Mouse (Mus musculus) midbrain, embryonic 10.5 days (tissue): ENCODE results near the gene Tmem59l. TPM values are rescaled to one million over a fixed set of nuclear protein-coding genes. Genes with fewer than 3 reads are reported as not detected.

Experiments used
- DNase-seq: peaks from one replicate; pipeline ENCODE4 v3.0.0-alpha.2; 2017; ENCODE audit warnings: low spot score
- H3K27ac ChIP-seq: fragments of 300-500 bp; sonication (generic); replicated peaks from 2 replicates; pipeline ENCODE4 v1.5.1; 2016; ENCODE audit warnings: mild to moderate bottlenecking
- H3K27me3 ChIP-seq: fragments of 300-500 bp; sonication (generic); 2 replicates; pipeline ENCODE4 v1.6.1; 2016; ENCODE audit warnings: low read depth, mild to moderate bottlenecking; ENCODE audit not compliant: poor library complexity, severe bottlenecking
- H3K36me3 ChIP-seq: fragments of 300-500 bp; sonication (generic); 2 replicates; pipeline ENCODE4 v1.6.1; 2016; ENCODE audit warnings: mild to moderate bottlenecking, moderate library complexity
- H3K4me1 ChIP-seq: fragments of 300-500 bp; sonication (generic); 2 replicates; pipeline ENCODE4 v1.6.1; 2016
- H3K4me3 ChIP-seq: fragments of 300-500 bp; sonication (generic); 2 replicates; pipeline ENCODE4 v1.5.1; 2016; ENCODE audit warnings: mild to moderate bottlenecking, moderate library complexity
- H3K9me3 ChIP-seq: fragments of 300-500 bp; sonication (generic); replicated peaks from 2 replicates; pipeline ENCODE4 v1.6.1; 2016; ENCODE audit warnings: mild to moderate bottlenecking
- WGBS: fragments of 180-500 bp; shearing (Covaris S2); methylation state at CpG from one replicate; pipeline ENCODE4 v1.1.7; 2016; 5-methylcytosine and 5-hydroxymethylcytosine counted together
- polyA plus RNA-seq: library from polyadenylated mRNA; unstranded; fragments of >200 nt; fragmentation: Nextera tagmentation; extraction: Ambion mirVana; gene quantifications from 2 replicates; pipeline ENCODE4 v1.2.1, GENCODE M21; 2016

Gene Tmem59l
- polyA plus RNA-seq, 1 experiment from 2014 or later = 7.9 TPM

DNA sequence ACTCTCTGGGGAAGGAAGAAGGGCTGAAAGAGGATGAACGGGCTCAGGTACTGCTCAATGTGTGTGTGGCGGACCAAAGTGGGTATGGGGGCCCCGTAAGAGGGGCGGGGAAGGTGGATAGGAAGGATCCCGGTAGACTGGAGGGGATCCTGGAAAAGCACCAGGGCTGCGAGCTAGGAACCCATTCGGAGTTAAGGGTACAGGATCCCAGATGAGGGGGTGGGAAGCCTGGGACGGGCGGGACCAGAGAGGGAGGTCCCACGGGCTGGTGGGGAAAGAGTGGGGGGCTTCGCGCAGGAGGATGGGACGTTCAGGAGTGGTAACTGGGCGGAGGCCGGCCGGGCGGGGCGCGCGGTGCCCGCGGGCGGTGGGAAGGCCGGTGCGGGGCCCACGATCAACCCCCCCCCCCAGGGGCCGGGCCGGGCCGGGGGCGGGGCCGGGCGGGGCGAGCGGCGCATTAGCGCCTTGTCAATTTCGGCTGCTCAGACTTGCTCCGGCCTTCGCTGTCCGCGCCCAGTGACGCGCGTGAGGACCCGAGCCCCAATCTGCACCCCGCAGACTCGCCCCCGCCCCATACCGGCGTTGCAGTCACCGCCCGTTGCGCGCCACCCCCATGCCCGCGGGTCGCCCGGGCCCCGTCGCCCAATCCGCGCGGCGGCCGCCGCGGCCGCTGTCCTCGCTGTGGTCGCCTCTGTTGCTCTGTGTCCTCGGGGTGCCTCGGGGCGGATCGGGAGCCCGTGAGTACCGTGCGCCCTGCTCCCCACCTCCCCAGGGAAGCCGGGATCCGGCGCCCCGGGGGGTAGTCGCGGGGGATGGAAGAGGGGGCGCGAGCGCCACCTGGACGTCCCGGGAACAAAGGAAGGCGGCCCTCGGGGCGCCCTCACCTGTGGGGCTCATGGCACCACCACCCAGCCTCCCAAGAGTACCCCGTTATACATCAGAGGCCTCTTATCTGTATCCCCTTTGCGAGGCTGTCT lies 5.8 kb upstream of the Tmem59l start, which contains the start of gene Crlf1:
Gene Crlf1 (plus strand): TSS at position 495 of the 977 bp plus-strand sequence.
- Histone ChIP-seq H3K4me1 (peaks cover 79% of the 10 kb centered on the region), H3K36me3 (no peaks in the 10 kb centered on the region), H3K4me3 (peak within 1 kb of the TSS; percentile 50), H3K27ac (peak within 1 kb of the TSS; percentile 38; the same call in 1 of the 2 replicates), H3K9me3 (no peaks in the 10 kb centered on the region), H3K27me3 (peaks cover 100% of the 10 kb centered on the region)
- DNase-seq = peak; percentile 33
- WGBS = 1% methylated on average over 71 of the region's 93 CpGs

DNA sequence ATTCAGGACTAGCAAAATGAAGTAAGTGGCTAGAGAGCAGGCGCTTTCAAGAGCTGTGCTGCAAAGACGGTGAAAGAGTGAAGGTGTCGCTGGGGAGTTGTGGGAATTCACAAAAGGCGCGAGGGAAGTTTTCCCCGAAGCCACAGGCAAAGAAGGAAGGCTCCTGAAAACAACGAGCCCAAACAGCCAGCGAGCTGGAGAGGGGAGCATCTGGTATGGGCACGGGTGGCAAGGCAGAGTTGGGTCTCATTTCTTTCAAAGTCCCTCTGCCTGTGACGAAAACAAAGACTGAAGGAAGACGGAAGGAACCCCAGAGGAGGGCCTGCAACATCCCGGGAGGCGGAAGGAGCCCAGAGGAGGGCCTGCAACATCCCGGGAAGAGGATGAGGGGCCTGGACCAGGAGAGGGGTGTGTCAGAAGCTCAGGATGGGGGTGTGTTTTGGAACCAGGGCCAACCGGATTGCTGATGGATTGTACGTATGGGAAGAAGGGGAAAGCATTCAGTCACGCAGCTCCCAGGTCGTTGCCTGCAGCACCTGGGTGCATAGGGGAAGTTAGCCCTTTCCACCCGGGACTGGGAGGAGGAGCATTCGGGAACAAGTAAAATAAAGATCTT lies 3.8 kb upstream of the Tmem59l start:
- peak overlapping the region; percentile 9 for H3K4me3 ChIP-seq
- H3K4me1 ChIP-seq = peaks cover 98% of the 10 kb centered on the region
- 1% methylated on average over 20 of the region's 20 CpGs for WGBS
- no peaks in the 10 kb centered on the region for H3K36me3 ChIP-seq
- peaks cover 100% of the 10 kb centered on the region for H3K27me3 ChIP-seq
- H3K9me3 ChIP-seq = no peaks in the 10 kb centered on the region
- no peak overlapping the region for H3K27ac ChIP-seq
- DNase-seq = peak; percentile 43

DNA sequence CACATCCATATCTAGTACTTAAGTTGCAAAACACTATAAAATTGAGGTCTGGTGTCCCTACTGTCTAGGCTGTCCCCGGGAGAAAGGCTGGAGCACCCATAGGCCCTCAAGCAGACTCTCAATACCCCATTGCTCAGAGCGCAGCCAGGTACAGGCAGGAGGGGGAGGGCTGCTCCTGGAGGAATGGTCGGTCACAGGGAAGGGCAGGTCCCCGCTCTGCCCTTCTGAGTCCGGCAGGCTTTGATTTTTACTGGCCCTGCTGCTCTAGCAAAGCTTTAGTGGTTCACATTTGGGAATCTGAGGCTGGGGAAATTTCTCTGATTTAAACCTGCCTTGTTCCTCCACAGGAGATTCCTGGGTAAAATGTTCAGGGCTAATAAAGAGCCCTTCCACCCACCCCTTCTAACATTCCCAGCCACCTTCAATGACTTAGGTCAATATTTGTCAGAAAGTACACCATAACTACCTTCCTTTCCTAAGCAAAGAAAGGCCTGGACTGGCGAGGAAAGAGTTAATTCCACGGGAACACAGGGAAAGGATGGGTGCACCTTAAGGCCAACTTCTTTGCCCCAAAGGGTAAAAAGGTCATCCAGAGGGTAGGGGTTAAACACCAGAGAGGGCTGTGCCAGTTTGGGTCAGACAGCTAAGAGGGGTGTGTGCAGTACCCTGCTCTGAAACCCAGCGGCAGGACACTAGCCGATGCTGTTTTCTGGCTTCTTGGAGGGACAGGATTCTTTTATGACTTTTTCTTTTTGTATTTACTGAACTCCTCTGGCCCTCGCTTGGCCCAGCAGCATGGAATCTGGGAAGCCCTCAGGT lies 3.1 kb upstream of the Tmem59l start:
- peaks cover 93% of the 10 kb centered on the region for H3K4me1 ChIP-seq
- H3K27me3 ChIP-seq = peaks cover 100% of the 10 kb centered on the region
- WGBS = 7% methylated on average over 10 of the region's 10 CpGs
- no peaks in the 10 kb centered on the region for H3K9me3 ChIP-seq
- H3K36me3 ChIP-seq = no peaks in the 10 kb centered on the region
- H3K4me3 ChIP-seq = peak overlapping the region; percentile 55
- peak; percentile 38 for DNase-seq
- H3K27ac ChIP-seq = no peak overlapping the region

DNA sequence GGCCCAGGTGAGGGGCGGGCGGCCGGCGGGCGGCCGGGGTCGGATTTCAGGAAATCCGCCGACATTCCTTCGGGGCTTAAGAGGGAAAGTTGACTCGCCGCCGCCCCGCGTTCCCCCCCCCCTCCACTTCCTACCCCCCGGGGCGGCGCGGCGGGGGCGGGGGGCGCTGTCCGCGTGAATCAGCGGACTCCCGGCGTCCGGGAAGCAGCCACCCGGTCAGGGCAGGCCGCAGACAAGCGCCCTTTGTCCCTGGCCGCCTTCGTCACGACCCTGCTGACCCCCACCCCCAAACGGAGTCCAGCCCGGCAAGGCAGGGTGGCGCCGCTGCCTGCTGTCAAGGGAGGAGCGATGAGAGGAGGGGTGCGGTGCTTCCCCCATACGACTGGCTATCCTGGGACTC lies 2.4 kb upstream of the Tmem59l start:
- H3K27ac ChIP-seq = no peak overlapping the region; the same call in 1 of the 2 replicates
- H3K4me3 ChIP-seq = peak overlapping the region; percentile 55
- under 1% methylated on average over 41 of the region's 41 CpGs for whole genome bisulfite sequencing
- H3K9me3 ChIP-seq = no peaks in the 10 kb centered on the region
- peaks cover 100% of the 10 kb centered on the region for H3K27me3 ChIP-seq
- no peaks in the 10 kb centered on the region for H3K36me3 ChIP-seq
- H3K4me1 ChIP-seq = peaks cover 86% of the 10 kb centered on the region
- DNase-seq = peak; percentile 42

DNA sequence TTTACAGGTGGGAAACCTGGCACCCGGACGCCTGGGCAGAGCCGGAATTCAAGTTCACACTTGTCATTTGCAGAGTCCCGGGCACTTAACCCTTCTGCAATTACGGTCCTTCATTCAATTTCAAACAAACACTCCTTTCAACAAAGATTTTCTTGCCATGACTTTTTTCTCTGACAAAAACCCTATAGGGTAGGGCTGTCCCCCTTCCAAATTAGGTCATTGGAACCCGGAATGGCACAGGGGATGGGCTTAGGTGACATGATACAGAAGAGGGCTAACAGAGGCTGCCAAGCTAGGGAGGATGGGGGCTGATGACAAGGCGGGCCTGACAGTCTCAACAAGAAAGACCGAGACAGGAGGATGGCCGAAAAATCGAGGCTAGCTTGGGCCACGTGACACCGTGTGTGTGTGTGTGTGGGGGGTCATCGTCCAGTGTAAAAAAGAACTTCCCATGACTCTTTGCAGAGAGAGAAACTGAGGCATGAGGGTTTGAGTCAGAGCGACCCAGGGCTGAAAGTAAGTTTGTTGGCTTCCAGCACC lies 1.8 kb upstream of the Tmem59l start:
- 2% methylated on average over 14 of the region's 14 CpGs for WGBS
- H3K36me3 ChIP-seq = no peaks in the 10 kb centered on the region
- no peak overlapping the region; the same call in 1 of the 2 replicates for H3K27ac ChIP-seq
- H3K27me3 ChIP-seq = peaks cover 100% of the 10 kb centered on the region
- peak; percentile 29 for DNase-seq
- peaks cover 80% of the 10 kb centered on the region for H3K4me1 ChIP-seq
- no peaks in the 10 kb centered on the region for H3K9me3 ChIP-seq
- H3K4me3 ChIP-seq = peak overlapping the region; percentile 55

DNA sequence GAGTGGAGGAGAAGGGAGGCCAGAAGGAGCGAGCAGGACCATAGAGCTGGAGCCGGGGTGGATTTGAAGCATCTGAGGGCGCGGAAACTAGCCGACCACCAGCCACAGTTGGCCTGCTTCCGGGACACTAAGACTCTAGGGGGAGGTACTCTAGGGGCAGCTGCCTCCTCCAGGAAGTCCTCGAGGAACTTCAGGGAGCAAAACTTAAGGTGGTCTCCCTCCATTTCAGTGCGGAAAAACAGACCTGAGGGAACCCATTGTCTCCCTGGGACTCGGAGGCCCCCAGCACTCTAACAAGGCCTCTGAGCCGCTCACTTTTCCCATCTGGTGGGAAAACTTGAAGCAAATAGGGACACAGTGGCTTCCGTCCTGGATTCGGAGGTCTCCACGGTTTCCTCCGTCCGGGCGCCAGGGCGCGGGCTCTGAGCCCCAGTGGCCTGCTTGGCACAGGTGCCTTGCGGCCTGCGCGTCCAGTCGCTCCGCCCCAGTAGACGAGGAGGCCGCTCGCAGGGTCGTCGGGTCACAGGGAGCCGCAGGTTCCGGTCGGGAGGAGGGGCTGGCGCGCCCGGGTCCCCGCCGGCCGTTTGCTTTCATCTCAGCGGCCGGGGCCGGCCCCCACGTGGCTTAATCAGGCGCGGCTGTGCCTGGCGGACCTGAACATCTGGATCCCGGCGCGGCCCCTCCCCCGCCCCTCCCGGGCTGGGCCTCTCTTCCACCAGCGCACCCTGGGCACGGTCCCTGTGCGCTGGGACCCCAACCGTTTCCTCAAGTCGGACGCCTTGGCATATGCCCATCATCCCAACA lies 1.0 kb upstream of the Tmem59l start:
- H3K9me3 ChIP-seq = no peaks in the 10 kb centered on the region
- peak; percentile 71 for DNase-seq
- 2% methylated on average over 55 of the region's 55 CpGs for WGBS
- peak overlapping the region; percentile 55 for H3K4me3 ChIP-seq
- H3K4me1 ChIP-seq = peaks cover 72% of the 10 kb centered on the region
- H3K27ac ChIP-seq = peak overlapping the region; percentile 39
- no peaks in the 10 kb centered on the region for H3K36me3 ChIP-seq
- peaks cover 100% of the 10 kb centered on the region for H3K27me3 ChIP-seq

DNA sequence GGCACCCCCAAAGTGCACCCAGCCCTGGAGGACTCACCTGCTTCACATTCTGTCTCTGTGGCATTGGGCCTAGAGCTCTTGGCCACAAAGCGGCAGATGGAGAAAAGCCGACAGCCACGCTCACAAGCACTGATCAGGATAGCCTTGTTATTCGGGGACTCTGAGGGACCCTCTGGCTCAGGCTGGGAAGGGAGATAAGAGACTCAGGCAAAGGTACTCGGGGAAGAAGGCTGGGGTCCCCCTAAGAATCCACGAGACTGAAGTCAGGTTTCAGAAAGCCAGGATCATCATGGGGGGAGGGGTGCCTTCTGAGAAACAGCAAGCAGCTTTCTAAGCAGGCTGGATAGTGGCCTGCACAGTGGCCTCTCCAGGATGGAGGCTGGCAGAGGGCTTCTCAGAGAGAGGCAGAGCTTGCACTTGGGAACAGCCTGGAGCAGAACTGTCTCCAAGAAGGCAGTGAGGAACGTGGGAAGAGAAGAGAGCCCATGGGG lies 922 bp downstream of the Tmem59l start:
- Histone ChIP-seq H3K4me3 (peak overlapping the region; percentile 55; the same call in 1 of the 2 replicates), H3K27me3 (peaks cover 97% of the 10 kb centered on the region), H3K36me3 (no peaks in the 10 kb centered on the region), H3K4me1 (peaks cover 54% of the 10 kb centered on the region), H3K27ac (no peak overlapping the region), H3K9me3 (no peaks in the 10 kb centered on the region)
- 51% methylated on average over 7 of the region's 7 CpGs for WGBS
- no peak for DNase-seq

DNA sequence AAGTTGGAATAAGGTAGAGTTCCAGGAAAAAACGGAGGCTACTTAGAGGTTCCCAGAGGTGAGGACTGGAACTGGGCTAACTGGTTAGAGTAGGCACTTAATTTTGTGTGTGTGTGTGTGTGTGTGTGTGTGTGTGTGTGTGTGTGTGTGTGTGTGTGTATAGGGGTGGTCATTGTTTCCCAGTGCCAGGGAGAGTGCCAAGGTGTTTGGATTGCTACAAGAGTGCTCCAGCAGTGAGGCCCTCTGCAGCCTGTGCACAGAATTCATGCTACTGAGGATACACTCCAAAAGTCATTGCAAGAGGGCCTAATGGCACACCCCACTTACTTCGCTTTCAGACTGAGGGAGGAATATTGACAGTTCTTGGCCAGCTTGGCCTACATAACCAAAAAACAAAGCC lies 4.2 kb downstream of the Tmem59l start:
- 55% methylated on average over 2 of the region's 2 CpGs for WGBS
- Histone ChIP-seq H3K4me1 (peaks cover 21% of the 10 kb centered on the region), H3K27me3 (peaks cover 80% of the 10 kb centered on the region), H3K9me3 (no peaks in the 10 kb centered on the region), H3K27ac (no peak overlapping the region), H3K36me3 (no peaks in the 10 kb centered on the region), H3K4me3 (no peak overlapping the region)
- DNase-seq = no peak

DNA sequence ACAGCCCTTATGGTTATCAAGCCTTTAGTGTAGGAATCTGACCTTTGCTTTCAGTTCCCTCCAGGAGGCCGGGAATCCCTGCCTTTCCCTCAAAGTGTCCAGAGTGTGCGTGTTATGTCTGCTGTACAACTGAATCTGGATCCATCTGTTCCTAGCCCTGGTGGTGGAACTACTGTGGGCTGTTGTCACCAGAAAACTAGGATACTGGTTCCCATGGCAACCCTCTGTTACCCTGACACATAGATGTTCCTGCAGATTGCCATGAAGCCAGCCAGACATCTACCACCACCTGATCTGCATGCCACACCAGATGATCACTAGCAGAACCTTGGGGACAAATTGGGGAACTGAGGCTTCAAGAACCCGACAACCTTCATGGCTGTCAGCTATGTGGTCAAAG lies 5.2 kb downstream of the Tmem59l start:
- 70% methylated on average over 3 of the region's 3 CpGs for WGBS
- Histone ChIP-seq H3K9me3 (no peaks in the 10 kb centered on the region), H3K4me1 (peaks cover 20% of the 10 kb centered on the region), H3K36me3 (no peaks in the 10 kb centered on the region), H3K4me3 (no peak overlapping the region), H3K27ac (no peak overlapping the region), H3K27me3 (peaks cover 80% of the 10 kb centered on the region)
- no peak for DNase-seq

DNA sequence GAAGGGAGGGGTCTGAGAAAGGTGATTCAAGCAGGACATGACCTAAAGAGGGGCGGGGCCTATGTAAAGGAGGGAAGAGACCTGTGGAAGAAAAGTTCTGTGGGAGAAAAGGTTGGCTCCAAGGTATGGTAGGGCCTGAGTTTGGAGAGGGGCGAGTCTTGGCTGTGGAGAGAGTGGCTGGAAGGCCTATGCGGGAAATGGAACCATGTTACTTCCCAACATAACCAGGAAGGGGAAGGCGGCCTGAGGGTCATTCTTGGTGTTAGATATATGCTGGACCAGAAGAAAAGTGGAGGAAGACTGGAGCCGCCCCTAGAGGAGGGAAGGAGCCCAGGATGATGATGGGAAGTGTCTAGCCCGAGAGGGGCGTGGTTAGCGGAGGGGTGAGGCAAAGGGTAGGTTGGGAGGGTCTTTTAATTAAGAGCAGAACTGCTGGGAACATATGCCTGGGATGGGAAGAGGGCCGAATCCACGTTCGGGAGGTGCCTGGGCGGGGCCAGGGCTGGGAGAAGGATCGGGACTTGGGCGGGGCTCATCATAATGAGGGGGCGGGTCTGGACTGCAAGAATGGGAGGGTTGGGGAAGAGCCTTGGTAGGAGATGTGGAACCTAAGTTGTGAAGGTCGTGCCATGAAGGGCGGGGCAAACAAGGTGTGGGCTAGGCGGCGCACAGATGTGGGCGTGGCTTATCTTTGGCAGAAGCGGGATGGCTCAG lies 9.7 kb downstream of the Tmem59l start:
- peaks cover 27% of the 10 kb centered on the region for H3K4me1 ChIP-seq
- WGBS = 1% methylated on average over 21 of the region's 21 CpGs
- peak overlapping the region; percentile 90; the same call in 1 of the 2 replicates for H3K27ac ChIP-seq
- DNase-seq = peak; percentile 40
- peaks cover 8% of the 10 kb centered on the region; the same call in 1 of the 2 replicates for H3K36me3 ChIP-seq
- H3K9me3 ChIP-seq = no peaks in the 10 kb centered on the region
- peaks cover 35% of the 10 kb centered on the region for H3K27me3 ChIP-seq
- H3K4me3 ChIP-seq = peak overlapping the region; percentile 89
